Mouse (Mus musculus): ENCODE data around the gene Psmb3. TPM values are rescaled to one million over a fixed set of nuclear protein-coding genes. Genes with fewer than 3 reads are reported as not detected.

Psmb3 gene
- polyA plus RNA-seq, 1 experiment from 2014 or later = 545 TPM

DNA sequence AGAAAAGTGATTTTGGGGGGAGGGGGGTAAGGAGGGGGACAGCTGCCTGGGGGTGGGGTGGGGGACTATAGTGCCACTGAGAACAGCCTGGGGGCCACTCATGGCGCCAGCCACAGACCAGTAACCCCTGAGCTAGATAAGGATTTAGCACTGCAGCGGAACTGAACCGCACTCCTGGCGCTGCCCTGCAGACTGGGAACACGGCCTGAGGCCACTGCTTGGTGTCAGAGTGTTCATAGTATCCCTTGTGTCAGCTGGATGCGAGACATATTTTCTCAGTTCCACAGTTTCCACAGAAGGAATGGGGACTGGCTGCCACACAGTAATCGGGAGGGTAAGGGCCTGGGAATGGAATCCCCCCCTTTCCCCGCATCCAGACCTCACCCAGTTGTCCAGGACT, 12.8 kb downstream of the Psmb3 start:
- Histone ChIP-seq H3K4me1 (ENCODE audit: control insufficient read depth, insufficient read depth, low read length) (no peaks in the 10 kb centered on the region), H3K27ac (ENCODE audit: low read depth, low read length) (no peak overlapping the region), H3K9me3 (ENCODE audit: control insufficient read depth, low read length) (no peaks in the 10 kb centered on the region), H3K36me3 (ENCODE audit: control insufficient read depth, insufficient read depth, low read length) (peaks cover 12% of the 10 kb centered on the region), H3K4me3 (ENCODE audit: low read depth, low read length) (no peak overlapping the region), H3K27me3 (ENCODE audit: control insufficient read depth, insufficient read depth, low read length) (no peaks in the 10 kb centered on the region), H3K4me2 (ENCODE audit: low read depth) (no peak overlapping the region), H3K9ac (ENCODE audit: low read length) (no peak overlapping the region)
- no peak for DNase-seq (ENCODE audit: low spot score)
- ATAC-seq (ENCODE audit: insufficient read depth, low FRiP score, low TSS enrichment) = no peak
- 88% methylated on average over 8 of the region's 8 CpGs for WGBS

DNA sequence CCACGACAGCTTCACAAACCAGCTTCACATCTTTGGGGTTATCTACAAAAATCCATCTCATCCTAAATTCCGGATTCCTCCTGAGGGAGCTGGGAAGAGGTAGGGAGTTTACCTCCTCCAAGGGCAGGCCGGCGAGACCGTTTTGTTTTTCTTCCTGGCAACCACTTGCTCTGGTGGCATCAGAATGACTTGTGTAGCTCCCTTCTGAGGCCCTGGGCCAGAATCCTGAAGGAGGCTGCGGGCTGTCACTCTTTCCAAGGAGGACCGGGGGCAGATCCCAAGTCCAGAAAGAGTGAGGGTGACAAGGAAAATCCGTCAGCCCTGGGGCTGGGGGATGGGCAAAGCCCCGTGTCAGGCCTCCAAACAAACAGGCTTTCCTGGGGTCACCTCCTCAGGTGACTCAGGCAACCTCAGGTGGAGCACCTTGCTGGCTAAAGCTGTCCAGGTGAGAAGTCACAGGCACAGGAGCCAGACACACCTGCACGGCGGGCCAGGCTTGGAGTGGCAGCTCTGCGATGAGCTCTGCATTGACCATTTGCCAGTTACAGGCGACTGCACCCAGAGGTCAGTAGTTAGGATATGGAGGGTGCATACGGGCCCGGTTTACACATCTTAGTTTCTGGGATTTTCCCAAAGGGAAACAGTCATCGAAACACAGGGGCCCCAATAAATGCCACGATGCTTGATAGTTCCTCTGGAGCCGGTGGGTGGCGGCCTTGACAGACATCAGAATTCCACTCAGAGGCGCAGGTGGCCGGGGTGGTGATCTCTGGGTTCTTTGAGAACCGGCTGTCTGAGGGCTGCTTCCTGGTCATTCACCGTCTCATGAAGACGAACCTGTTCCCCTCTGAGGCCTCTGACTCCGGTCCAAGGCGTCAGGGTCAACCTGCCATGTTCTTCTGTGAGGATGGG, 14.4 kb downstream of the Psmb3 start:
- H3K4me2 ChIP-seq (ENCODE audit: low read depth) = no peak overlapping the region
- 89% methylated on average over 26 of the region's 26 CpGs for WGBS
- H3K4me1 ChIP-seq (ENCODE audit: control insufficient read depth, insufficient read depth, low read length) = no peaks in the 10 kb centered on the region
- no peak for DNase-seq (ENCODE audit: low spot score)
- no peaks in the 10 kb centered on the region for H3K27me3 ChIP-seq (ENCODE audit: control insufficient read depth, insufficient read depth, low read length)
- no peaks in the 10 kb centered on the region; the same call in 1 of the 2 replicates for H3K9me3 ChIP-seq (ENCODE audit: control insufficient read depth, low read length)
- H3K36me3 ChIP-seq (ENCODE audit: control insufficient read depth, insufficient read depth, low read length) = peaks cover 21% of the 10 kb centered on the region
- no peak overlapping the region for H3K27ac ChIP-seq (ENCODE audit: low read depth, low read length)
- H3K9ac ChIP-seq (ENCODE audit: low read length) = no peak overlapping the region
- ATAC-seq (ENCODE audit: insufficient read depth, low FRiP score, low TSS enrichment) = no peak
- H3K4me3 ChIP-seq (ENCODE audit: low read depth, low read length) = no peak overlapping the region

DNA sequence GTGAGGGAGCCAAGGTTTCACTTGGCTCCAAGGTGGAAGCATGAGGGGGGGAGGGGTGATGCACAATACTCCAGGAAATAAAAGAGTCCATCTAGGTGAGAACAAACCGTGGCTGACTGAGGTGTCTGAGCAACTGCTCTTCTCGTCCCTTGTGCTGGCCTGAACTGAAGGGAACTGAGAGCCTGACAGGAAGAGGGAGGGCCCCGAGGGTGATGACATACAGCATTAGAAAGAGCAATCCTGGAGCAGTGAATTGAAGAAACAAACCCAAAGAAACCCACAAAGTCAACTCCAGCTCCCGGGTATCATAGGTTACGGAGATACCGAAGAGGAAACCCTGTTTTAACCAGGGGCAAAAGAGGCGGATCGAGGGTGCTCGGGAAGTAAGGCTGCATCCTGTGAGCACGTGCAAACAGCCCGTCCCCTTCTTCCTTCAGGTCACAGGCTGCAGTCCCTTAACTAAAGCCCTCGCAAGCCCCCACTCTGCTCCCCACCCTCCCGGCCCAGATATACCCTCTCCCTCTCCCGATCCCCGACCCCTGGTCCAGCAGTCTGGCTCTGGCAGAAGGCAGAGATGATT, 15.2 kb downstream of the Psmb3 start:
- H3K36me3 ChIP-seq (ENCODE audit: control insufficient read depth, insufficient read depth, low read length) = peaks cover 21% of the 10 kb centered on the region
- no peak overlapping the region for H3K27ac ChIP-seq (ENCODE audit: low read depth, low read length)
- no peaks in the 10 kb centered on the region for H3K4me1 ChIP-seq (ENCODE audit: control insufficient read depth, insufficient read depth, low read length)
- H3K9ac ChIP-seq (ENCODE audit: low read length) = no peak overlapping the region
- 90% methylated on average over 15 of the region's 15 CpGs for WGBS
- ATAC-seq (ENCODE audit: insufficient read depth, low FRiP score, low TSS enrichment) (no peak), DNase-seq (ENCODE audit: low spot score) (no peak)
- H3K4me3 ChIP-seq (ENCODE audit: low read depth, low read length) = no peak overlapping the region
- no peaks in the 10 kb centered on the region for H3K27me3 ChIP-seq (ENCODE audit: control insufficient read depth, insufficient read depth, low read length)
- no peak overlapping the region for H3K4me2 ChIP-seq (ENCODE audit: low read depth)
- no peaks in the 10 kb centered on the region; the same call in 1 of the 2 replicates for H3K9me3 ChIP-seq (ENCODE audit: control insufficient read depth, low read length)

DNA sequence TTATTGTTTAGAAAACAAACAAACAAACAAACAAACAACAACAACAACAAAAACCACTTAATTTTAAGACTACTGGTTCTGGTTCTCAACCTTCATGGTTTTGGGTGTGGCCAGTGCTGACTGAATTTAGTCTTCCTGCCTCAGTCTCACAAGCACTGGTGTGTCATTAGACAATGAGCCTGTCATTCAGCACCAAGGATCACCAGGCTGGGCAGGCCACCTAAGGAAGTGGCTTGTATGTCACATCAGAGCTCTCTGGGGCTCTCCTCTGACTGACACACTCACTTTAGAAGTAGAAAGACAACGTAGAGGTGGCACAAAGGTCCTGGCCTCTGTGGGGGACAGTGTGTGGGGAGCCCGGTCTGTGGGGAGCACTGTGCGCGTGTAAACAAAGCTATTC, 15.8 kb downstream of the Psmb3 start:
- WGBS = 93% methylated on average over 4 of the region's 4 CpGs
- H3K36me3 ChIP-seq (ENCODE audit: control insufficient read depth, insufficient read depth, low read length) = peaks cover 21% of the 10 kb centered on the region
- no peak for DNase-seq (ENCODE audit: low spot score)

DNA sequence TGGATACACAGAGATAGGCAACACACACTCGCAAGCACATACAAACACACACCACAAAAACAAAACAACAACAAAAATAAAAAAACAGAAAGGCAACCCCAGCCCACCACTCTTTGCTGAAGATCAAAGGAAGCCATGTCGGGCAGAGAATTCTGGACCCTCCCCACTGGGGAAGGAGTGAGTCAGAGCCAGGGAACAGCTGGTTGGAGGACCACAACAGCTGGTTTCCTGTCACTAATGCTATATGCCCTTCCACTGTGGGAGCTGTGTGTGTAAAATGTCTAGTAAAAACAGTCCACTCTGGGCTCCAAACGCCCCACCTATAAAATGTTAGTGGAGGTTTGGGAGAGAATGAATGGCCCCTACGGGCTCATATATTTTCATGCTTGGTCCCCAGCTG, 18.1 kb downstream of the Psmb3 start:
- WGBS = 94% methylated on average over 4 of the region's 4 CpGs
- H3K36me3 ChIP-seq (ENCODE audit: control insufficient read depth, insufficient read depth, low read length) = peaks cover 28% of the 10 kb centered on the region

More for the DNA sequence above, 15.8 kb downstream of the Psmb3 start:
- no peaks in the 10 kb centered on the region for H3K27me3 ChIP-seq (ENCODE audit: control insufficient read depth, insufficient read depth, low read length)
- ATAC-seq (ENCODE audit: insufficient read depth, low FRiP score, low TSS enrichment) = no peak
- H3K27ac ChIP-seq (ENCODE audit: low read depth, low read length) = no peak overlapping the region
- no peak overlapping the region for H3K9ac ChIP-seq (ENCODE audit: low read length)
- no peaks in the 10 kb centered on the region; the same call in 1 of the 2 replicates for H3K9me3 ChIP-seq (ENCODE audit: control insufficient read depth, low read length)
- no peak overlapping the region for H3K4me2 ChIP-seq (ENCODE audit: low read depth)
- H3K4me3 ChIP-seq (ENCODE audit: low read depth, low read length) = no peak overlapping the region
- no peaks in the 10 kb centered on the region; the same call in 1 of the 2 replicates for H3K4me1 ChIP-seq (ENCODE audit: control insufficient read depth, insufficient read depth, low read length)

DNA sequence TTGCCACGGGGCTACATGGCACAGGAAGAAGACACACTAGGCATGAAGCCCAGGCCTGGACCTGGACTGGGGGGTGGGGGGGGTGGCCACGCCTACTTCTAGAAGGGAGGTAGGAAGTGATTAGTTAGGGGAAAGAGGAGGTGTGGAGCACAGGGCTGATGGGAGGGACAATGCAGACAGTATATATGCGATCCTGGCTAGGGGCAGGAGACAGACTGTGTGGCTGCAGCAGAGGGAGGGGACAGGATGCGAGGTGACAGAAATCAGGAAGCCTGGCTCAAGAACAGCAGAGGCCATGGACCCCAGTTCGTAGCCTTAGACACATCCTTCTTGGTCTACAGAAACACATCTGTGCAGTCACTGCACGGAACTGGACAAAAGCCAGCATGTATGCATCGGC, 20.5 kb downstream of the Psmb3 start:
- WGBS = 81% methylated on average over 7 of the region's 7 CpGs
- ATAC-seq (ENCODE audit: insufficient read depth, low FRiP score, low TSS enrichment) = no peak

More for the DNA sequence above, 18.1 kb downstream of the Psmb3 start:
- H3K4me1 ChIP-seq (ENCODE audit: control insufficient read depth, insufficient read depth, low read length) = no peaks in the 10 kb centered on the region; the same call in 1 of the 2 replicates
- DNase-seq (ENCODE audit: low spot score) = no peak
- no peak overlapping the region for H3K4me3 ChIP-seq (ENCODE audit: low read depth, low read length)
- ATAC-seq (ENCODE audit: insufficient read depth, low FRiP score, low TSS enrichment) = no peak
- no peaks in the 10 kb centered on the region for H3K27me3 ChIP-seq (ENCODE audit: control insufficient read depth, insufficient read depth, low read length)
- H3K27ac ChIP-seq (ENCODE audit: low read depth, low read length) = no peak overlapping the region
- H3K9ac ChIP-seq (ENCODE audit: low read length) = no peak overlapping the region
- H3K4me2 ChIP-seq (ENCODE audit: low read depth) = no peak overlapping the region
- H3K9me3 ChIP-seq (ENCODE audit: control insufficient read depth, low read length) = no peaks in the 10 kb centered on the region; the same call in 1 of the 2 replicates

DNA sequence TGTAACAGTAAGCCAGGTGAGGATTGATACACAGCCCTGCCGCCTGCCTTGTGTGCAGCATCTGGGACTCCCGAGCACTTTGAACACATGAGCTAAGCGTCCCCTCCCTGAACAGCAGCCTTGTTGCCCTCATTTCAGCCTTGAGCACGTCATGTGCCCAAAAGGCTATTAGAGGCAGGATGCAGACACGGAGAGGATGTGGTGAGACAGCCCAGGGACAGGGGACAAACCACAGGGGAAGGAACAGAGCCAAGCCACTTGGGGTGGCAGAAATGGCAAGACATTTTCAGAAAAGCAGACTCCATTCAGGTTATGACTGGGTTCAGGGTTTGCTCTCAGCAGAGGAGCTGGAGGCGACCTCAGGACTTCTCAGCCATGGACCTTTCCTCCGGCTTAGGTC, 25.1 kb downstream of the Psmb3 start:
- 84% methylated on average over 7 of the region's 7 CpGs for WGBS
- H3K9me3 ChIP-seq (ENCODE audit: control insufficient read depth, low read length) = no peaks in the 10 kb centered on the region
- DNase-seq (ENCODE audit: low spot score) (no peak), ATAC-seq (ENCODE audit: insufficient read depth, low FRiP score, low TSS enrichment) (no peak)
- H3K4me1 ChIP-seq (ENCODE audit: control insufficient read depth, insufficient read depth, low read length) = no peaks in the 10 kb centered on the region; the same call in 1 of the 2 replicates
- H3K36me3 ChIP-seq (ENCODE audit: control insufficient read depth, insufficient read depth, low read length) = peaks cover 12% of the 10 kb centered on the region
- no peaks in the 10 kb centered on the region for H3K27me3 ChIP-seq (ENCODE audit: control insufficient read depth, insufficient read depth, low read length)
- no peak overlapping the region for H3K4me2 ChIP-seq (ENCODE audit: low read depth)
- H3K4me3 ChIP-seq (ENCODE audit: low read depth, low read length) = no peak overlapping the region
- H3K9ac ChIP-seq (ENCODE audit: low read length) = no peak overlapping the region
- no peak overlapping the region for H3K27ac ChIP-seq (ENCODE audit: low read depth, low read length)

More for the DNA sequence above, 20.5 kb downstream of the Psmb3 start:
- no peak overlapping the region for H3K4me2 ChIP-seq (ENCODE audit: low read depth)
- H3K27me3 ChIP-seq (ENCODE audit: control insufficient read depth, insufficient read depth, low read length) = no peaks in the 10 kb centered on the region
- no peak overlapping the region for H3K27ac ChIP-seq (ENCODE audit: low read depth, low read length)
- H3K4me1 ChIP-seq (ENCODE audit: control insufficient read depth, insufficient read depth, low read length) = no peaks in the 10 kb centered on the region; the same call in 1 of the 2 replicates
- no peaks in the 10 kb centered on the region; the same call in 1 of the 2 replicates for H3K9me3 ChIP-seq (ENCODE audit: control insufficient read depth, low read length)
- H3K4me3 ChIP-seq (ENCODE audit: low read depth, low read length) = no peak overlapping the region
- peaks cover 29% of the 10 kb centered on the region for H3K36me3 ChIP-seq (ENCODE audit: control insufficient read depth, insufficient read depth, low read length)
- no peak overlapping the region for H3K9ac ChIP-seq (ENCODE audit: low read length)
- no peak for DNase-seq (ENCODE audit: low spot score)

DNA sequence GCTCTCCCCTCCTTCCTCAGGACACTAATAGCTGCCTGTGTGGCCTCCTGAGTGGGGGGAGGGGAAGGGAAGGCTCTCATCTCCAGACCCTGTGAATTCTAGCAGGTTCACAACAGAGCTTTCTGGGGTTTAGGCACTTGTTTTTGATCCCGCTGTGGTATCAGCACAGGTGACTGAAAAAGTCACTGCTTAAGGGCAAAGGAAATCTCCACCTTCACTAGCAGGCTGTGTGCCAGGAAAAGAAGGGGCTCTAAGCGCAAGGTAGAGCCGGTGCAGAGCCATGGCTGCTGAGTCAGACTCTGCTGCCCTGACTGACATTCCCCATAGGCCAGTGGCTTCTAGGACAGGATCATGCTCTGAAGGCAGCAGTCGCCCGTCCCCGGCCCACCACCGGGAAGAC, 25.5 kb downstream of the Psmb3 start:
- WGBS = 80% methylated on average over 7 of the region's 7 CpGs
- Histone ChIP-seq H3K4me2 (ENCODE audit: low read depth) (no peak overlapping the region), H3K36me3 (ENCODE audit: control insufficient read depth, insufficient read depth, low read length) (peaks cover 12% of the 10 kb centered on the region), H3K9ac (ENCODE audit: low read length) (no peak overlapping the region), H3K27me3 (ENCODE audit: control insufficient read depth, insufficient read depth, low read length) (no peaks in the 10 kb centered on the region), H3K9me3 (ENCODE audit: control insufficient read depth, low read length) (no peaks in the 10 kb centered on the region), H3K4me3 (ENCODE audit: low read depth, low read length) (no peak overlapping the region), H3K4me1 (ENCODE audit: control insufficient read depth, insufficient read depth, low read length) (no peaks in the 10 kb centered on the region; the same call in 1 of the 2 replicates), H3K27ac (ENCODE audit: low read depth, low read length) (no peak overlapping the region)
- no peak for DNase-seq (ENCODE audit: low spot score)
- ATAC-seq (ENCODE audit: insufficient read depth, low FRiP score, low TSS enrichment) = no peak

Data from neural tube, embryonic 11.5 days (tissue).